Mouse (Mus musculus) liver, embryonic 14.5 days (tissue): ENCODE results near the gene Gm8890. TPM values are rescaled to one million over a fixed set of nuclear protein-coding genes. Genes with fewer than 3 reads are reported as not detected.
"Not testable (repeated sequence)": the region's sequence is repeated elsewhere in the genome, so short reads cannot be mapped to it uniquely, and the experiment has no call there.

Source experiments
- ATAC-seq: fragments of 200-750 bp; cut with Nextera tagmentation; 2 replicates; pipeline ENCODE4 v1.8.0; 2017; ENCODE audit warnings: moderate number of reproducible peaks, mild to moderate bottlenecking, moderate library complexity; ENCODE audit not compliant: insufficient read depth
- DNase-seq, 3 experiments: peaks; one replicate each; pipeline ENCODE4 v3.0.0-alpha.2; 2012 to 2013; ENCODE audit warnings: low read depth in 3 of 3, low spot score in 3 of 3
- H3K27ac ChIP-seq: fragments of 300-500 bp; sonication (generic); 2 replicates; pipeline ENCODE4 v1.5.1; 2014; ENCODE audit warnings: moderate library complexity, mild to moderate bottlenecking, control low read depth, inconsistent platforms
- H3K27me3 ChIP-seq: fragments of 300-500 bp; sonication (generic); 2 replicates; pipeline ENCODE4 v1.6.1; 2014; ENCODE audit warnings: mild to moderate bottlenecking, low read length, moderate library complexity; ENCODE audit not compliant: control insufficient read depth, insufficient read depth
- H3K36me3 ChIP-seq: fragments of 300-500 bp; sonication (generic); replicated peaks from 2 replicates; pipeline ENCODE4 v1.6.1; 2014; ENCODE audit warnings: low read depth; ENCODE audit not compliant: control insufficient read depth, insufficient read depth
- H3K4me1 ChIP-seq, 2 experiments: fragments of 200-500 bp in 1 of 2; fragments of 300-500 bp in 1 of 2; sonication (generic) in 1 of 2; replicated peaks; 2 replicates each; pipeline ENCODE4 v1.6.1; 2012 to 2014; ENCODE audit warnings: antibody characterized with exemption in 1 of 2, inconsistent platforms in 1 of 2, low read length in 1 of 2; ENCODE audit not compliant: control insufficient read depth in 2 of 2, insufficient read depth in 2 of 2
- H3K4me2 ChIP-seq: fragments of 300-500 bp; sonication (generic); 2 replicates; pipeline ENCODE4 v1.6.1; 2014; ENCODE audit warnings: low read depth, mild to moderate bottlenecking, control low read depth, moderate library complexity
- H3K4me3 ChIP-seq, 2 experiments: fragments of 200-500 bp in 1 of 2; fragments of 300-500 bp in 1 of 2; sonication (generic) in 1 of 2; 2 replicates each; pipeline ENCODE4 v1.5.1; 2012 to 2014; ENCODE audit warnings: low read depth in 2 of 2, low read length in 2 of 2, mild to moderate bottlenecking in 2 of 2, control low read depth in 1 of 2, inconsistent platforms in 1 of 2, moderate library complexity in 1 of 2; ENCODE audit not compliant: insufficient read depth in 1 of 2
- H3K9ac ChIP-seq: fragments of 300-500 bp; sonication (generic); replicated peaks from 2 replicates; pipeline ENCODE4 v1.6.1; 2014; ENCODE audit warnings: mild to moderate bottlenecking, control low read depth, moderate library complexity
- H3K9me3 ChIP-seq: fragments of 300-500 bp; sonication (generic); 2 replicates; pipeline ENCODE4 v1.6.1; 2016; ENCODE audit warnings: low read length, mixed read lengths; ENCODE audit not compliant: control insufficient read depth
- WGBS: fragments of 180-500 bp; shearing (Covaris S2); extraction: QIAGEN DNeasy Blood & Tissue Kit; methylation state at CpG from one replicate; pipeline ENCODE4 v1.1.7; 2014; ENCODE audit not compliant: insufficient replicate concordance; 5-methylcytosine and 5-hydroxymethylcytosine counted together
- polyA plus RNA-seq, 2 experiments: library from polyadenylated mRNA; depleted of rRNA in 1 of 2; stranded (reverse) in 1 of 2; unstranded in 1 of 2; fragments of >200 nt; fragmentation: Nextera tagmentation in 1 of 2; extraction: Ambion mirVana in 1 of 2; gene quantifications; 2 replicates each; pipeline versions ENCODE4 v1.2.1 to v1.2.3; 2012 to 2014

The Gm8890 gene
- polyA plus RNA-seq (2012; rRNA removed): not detected in 2 replicates
- polyA plus RNA-seq (2014; fragmentation: Nextera tagmentation; extraction: Ambion mirVana): not detected in 2 replicates

GRCm38 (mm10) chr5:11255733-11256132 is at the start of gene Gm8890:
Gm8890 (plus strand) TSS chr5:11256033.
- not testable (repeated sequence) for H3K4me3 ChIP-seq, H3K4me1 ChIP-seq, H3K9ac ChIP-seq, H3K9me3 ChIP-seq, DNase-seq, H3K4me2 ChIP-seq, H3K27ac ChIP-seq, H3K27me3 ChIP-seq, ATAC-seq, H3K36me3 ChIP-seq
- no CpG with 5 or more reads among the region's 2 CpGs for WGBS

GRCm38 (mm10) chr5:11256221-11256620 is 388 bp downstream of the Gm8890 start:
- H3K9me3 ChIP-seq, H3K4me3 ChIP-seq, H3K27me3 ChIP-seq, DNase-seq, H3K36me3 ChIP-seq, H3K9ac ChIP-seq, H3K4me1 ChIP-seq, ATAC-seq, H3K4me2 ChIP-seq, H3K27ac ChIP-seq: not testable (repeated sequence)
- WGBS: 42% methylated on average over 1 of the region's 1 CpGs

Other genes starting within 250 kb of the Gm8890 start
- gene Gm8879, start 128.4 kb upstream of the Gm8890 start, polyA plus RNA-seq (2012; rRNA removed): not detected in 2 replicates
- gene Gm8879, start 128.4 kb upstream of the Gm8890 start, polyA plus RNA-seq (2014; fragmentation: Nextera tagmentation; extraction: Ambion mirVana): not detected in 2 replicates
- gene Gm5861, start 73.0 kb upstream of the Gm8890 start, polyA plus RNA-seq (2012; rRNA removed): not detected in 2 replicates
- not detected in 2 replicates for gene Gm5861, start 73.0 kb upstream of the Gm8890 start, polyA plus RNA-seq (2014; fragmentation: Nextera tagmentation; extraction: Ambion mirVana)
- not detected in 2 replicates for gene Speer1, start 85.5 kb downstream of the Gm8890 start, polyA plus RNA-seq (2012; rRNA removed)
- not detected in 2 replicates for gene Speer1, start 85.5 kb downstream of the Gm8890 start, polyA plus RNA-seq (2014; fragmentation: Nextera tagmentation; extraction: Ambion mirVana)
- not detected in 2 replicates for gene Gm8897, start 160.4 kb downstream of the Gm8890 start, polyA plus RNA-seq (2012; rRNA removed)
- not detected in 2 replicates for gene Gm8897, start 160.4 kb downstream of the Gm8890 start, polyA plus RNA-seq (2014; fragmentation: Nextera tagmentation; extraction: Ambion mirVana)
- gene Gm8906, start 246.7 kb downstream of the Gm8890 start, polyA plus RNA-seq (2012; rRNA removed): not detected in 2 replicates
- gene Gm8906, start 246.7 kb downstream of the Gm8890 start, polyA plus RNA-seq (2014; fragmentation: Nextera tagmentation; extraction: Ambion mirVana): not detected in 2 replicates